Mouse (Mus musculus) inflammation-experienced regulatory T-cells, adult 6 months (primary cell): Measurements from ENCODE around the gene Rpusd1. TPM values are rescaled to one million over a fixed set of nuclear protein-coding genes. Genes with fewer than 3 reads are reported as not detected.
A peak's percentile ranks its signal among the peaks of the same experiment; 100 is the strongest.
"Not testable (repeated sequence)": the region's sequence is repeated elsewhere in the genome, so short reads cannot be mapped to it uniquely, and the experiment has no call there.

ENCODE experiments used
- ATAC-seq: one replicate; pipeline ENCODE4 v1.8.0; 2017
- polyA plus RNA-seq, 3 experiments: library from polyadenylated mRNA; unstranded; fragments of 100-300 nt; shearing (Covaris generic); gene quantifications; one replicate each; pipeline ENCODE4 v1.2.1; 2017

Rpusd1 gene
- polyA plus RNA-seq, 3 experiments from 2014 or later: 8.6 to 12.5 (median 11.2) TPM

GRCm38 (mm10) chr17:25741471-25741870 is 14.0 kb downstream of the Rpusd1 start:
- ATAC-seq: not testable (repeated sequence)

DNA sequence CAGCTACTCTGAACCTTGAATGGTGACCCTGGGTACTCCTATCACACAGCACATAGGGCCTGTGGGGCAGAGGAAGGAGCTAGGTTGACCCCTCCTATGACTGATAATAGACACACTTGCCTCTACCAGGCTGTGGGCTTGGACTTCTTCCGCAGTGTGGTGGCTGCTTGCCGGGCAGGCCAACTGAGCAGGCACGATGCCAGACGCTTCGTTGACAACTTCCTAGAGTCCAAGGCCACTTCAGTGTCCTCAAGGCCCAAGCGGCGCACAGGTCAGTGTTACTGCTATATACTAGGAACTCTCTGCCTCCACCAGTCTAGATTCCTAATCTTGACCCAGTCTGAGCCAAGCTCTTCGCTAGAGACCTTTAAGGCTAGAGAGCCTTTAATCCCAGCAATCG is 16.4 kb downstream of the Rpusd1 start:
- ATAC-seq: no peak

DNA sequence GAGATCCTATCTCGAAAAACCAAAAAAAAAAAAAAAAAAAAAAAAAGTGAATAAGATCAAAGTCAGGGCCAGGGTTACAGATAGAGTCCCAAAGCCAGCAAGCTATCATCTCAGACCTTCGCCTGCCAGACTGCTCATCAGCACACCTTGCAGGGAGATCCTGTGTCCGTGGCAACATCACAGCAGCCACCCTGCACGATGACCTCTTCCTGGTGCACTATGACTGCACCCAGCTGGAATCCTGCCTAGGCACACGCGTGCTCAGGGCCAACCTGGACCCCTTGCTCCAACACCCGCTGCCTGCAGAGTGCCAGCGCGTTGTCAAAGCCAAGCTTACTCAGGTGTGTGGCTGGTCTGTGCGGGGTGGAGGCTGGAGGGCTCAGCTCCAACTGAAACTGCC is 16.8 kb downstream of the Rpusd1 start:
- ATAC-seq: no peak

DNA sequence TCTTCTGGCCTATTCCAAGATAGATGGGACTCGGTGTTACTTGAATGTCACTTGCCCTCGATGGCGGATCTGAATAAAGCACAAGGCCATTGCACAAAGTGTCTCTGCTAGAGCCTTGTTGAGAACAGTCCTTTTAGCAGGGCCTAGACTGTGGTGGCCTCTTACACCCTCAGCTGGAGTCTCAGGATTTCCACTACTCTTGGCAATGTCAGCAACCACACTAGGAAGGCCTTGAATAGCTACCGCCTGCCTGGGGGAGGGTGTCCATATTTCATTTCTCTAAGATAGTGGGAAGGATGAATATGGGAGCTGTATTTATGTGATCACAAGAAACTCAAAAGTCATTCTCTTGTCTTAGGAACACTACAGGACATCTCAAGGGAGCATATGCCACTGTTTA is 20.8 kb downstream of the Rpusd1 start:
- no peak for ATAC-seq

GRCm38 (mm10) chr17:25749314-25749713 is 21.8 kb downstream of the Rpusd1 start:
- ATAC-seq: no peak

GRCm38 (mm10) chr17:25751446-25751845 is 24.0 kb downstream of the Rpusd1 start:
- no peak for ATAC-seq

- ATAC-seq: no peak
Measured at GRCm38 (mm10) chr17:25754241-25754640, 26.8 kb downstream of the Rpusd1 start, which contains the start of gene Msln. TSS of gene Msln (minus strand) at chr17:25754378.

- no peak for ATAC-seq
Measured at GRCm38 (mm10) chr17:25755086-25755485, 27.6 kb downstream of the Rpusd1 start.

DNA sequence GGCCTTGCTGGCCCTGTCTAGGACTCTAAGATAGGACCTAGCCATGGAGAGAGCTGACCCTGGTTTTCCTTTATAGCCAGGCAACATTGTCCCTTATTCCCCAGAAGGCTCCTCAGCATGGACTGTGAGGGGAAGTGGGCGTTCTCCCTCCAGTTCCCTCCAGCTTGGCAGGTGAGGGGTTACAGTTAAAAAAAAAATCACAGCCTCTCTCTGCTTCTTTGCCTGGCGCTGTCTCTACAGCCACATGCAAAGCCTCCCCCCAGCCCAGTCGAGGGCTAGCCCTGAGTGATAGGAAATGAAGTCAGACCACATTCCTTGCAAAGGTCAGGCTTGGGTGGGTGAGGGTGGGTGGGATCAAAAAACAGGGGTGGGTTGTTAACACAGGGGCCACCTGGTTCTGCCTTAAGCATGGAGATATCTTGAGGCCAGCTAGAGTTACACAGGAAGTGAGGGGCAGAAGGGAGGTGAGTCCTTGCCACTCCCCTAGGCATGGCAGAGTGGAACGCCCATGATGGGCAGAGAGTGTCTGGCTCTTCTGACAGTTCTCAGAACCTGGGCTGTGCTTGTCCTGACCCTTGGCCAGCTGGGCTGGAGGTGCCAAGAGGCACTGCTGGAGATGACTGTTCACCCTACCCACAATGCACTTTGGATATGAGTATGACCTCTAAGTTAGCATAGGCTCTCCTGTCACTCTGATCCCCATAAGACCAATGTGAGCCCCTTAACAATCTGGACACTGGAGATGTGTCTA is 28.3 kb downstream of the Rpusd1 start:
- ATAC-seq: no peak

- no peak for ATAC-seq
Measured at GRCm38 (mm10) chr17:25756378-25757242, 29.1 kb downstream of the Rpusd1 start.

DNA sequence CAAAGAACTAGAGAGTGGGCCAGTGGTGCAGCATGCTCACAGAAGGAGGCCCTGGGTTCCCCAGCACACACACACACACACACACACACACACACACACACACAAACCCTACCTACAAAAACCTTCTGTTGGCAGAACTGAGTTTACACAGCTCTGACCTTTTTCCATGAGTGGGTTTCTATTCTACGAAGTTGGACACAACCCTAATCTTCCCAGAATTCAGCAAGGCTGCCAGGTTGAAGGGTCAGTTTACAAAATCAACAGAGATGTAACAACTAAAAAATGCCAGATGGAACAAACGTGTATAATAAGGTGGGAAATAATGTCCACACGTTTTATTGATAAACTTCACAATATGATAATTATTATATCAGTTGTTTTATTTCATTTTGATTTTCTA is 30.2 kb downstream of the Rpusd1 start:
- no peak for ATAC-seq

GRCm38 (mm10) chr17:25760148-25760547 is 32.7 kb downstream of the Rpusd1 start:
- ATAC-seq: no peak

DNA sequence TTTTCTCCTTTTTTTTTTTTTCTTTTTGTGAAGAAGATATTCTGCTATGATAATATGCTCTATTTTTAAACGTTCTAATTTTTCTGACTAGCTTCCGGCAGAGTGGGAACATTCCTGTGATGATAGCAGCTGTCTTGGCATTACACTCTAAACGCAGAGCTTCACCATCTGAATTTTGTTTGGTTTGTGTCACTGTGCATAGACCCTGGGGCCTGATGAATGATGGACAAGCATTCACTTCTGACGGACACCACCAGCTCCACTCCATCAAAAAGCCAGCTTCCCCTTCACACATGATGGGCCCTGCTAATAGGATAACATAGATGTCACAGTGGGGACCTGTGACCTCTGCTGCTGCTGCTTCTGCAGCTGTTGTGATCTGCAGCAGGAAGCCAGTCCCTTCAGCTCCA is 34.1 kb downstream of the Rpusd1 start:
- ATAC-seq: no peak

GRCm38 (mm10) chr17:25762591-25762990 is 35.1 kb downstream of the Rpusd1 start:
- no peak for ATAC-seq

GRCm38 (mm10) chr17:25765886-25766285 is 38.4 kb downstream of the Rpusd1 start:
- no peak for ATAC-seq

DNA sequence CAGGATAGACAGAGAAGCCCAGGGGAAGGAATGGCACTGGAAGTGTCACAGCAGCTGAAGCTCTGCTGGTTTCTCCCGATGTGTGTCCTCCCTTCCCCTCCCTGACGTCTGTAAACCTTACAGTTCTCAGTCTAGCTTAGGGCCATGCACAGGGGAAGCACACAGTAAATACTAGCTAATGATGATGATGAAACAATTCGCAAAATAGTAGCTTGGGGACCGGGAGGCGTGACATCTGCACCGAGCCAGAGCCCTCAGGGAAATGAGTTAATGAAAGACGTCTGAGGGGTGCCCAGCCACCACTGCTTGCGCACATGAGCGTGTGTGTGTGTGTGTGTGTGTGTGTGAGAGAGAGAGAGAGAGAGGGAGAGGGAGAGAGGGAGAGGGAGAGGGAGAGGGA is 41.9 kb downstream of the Rpusd1 start:
- no peak for ATAC-seq

GRCm38 (mm10) chr17:25773549-25774120 is 46.2 kb downstream of the Rpusd1 start, which contains the start of gene Narfl:
TSS of gene Narfl (plus strand) at chr17:25773776.
- peak; percentile 91 for ATAC-seq

DNA sequence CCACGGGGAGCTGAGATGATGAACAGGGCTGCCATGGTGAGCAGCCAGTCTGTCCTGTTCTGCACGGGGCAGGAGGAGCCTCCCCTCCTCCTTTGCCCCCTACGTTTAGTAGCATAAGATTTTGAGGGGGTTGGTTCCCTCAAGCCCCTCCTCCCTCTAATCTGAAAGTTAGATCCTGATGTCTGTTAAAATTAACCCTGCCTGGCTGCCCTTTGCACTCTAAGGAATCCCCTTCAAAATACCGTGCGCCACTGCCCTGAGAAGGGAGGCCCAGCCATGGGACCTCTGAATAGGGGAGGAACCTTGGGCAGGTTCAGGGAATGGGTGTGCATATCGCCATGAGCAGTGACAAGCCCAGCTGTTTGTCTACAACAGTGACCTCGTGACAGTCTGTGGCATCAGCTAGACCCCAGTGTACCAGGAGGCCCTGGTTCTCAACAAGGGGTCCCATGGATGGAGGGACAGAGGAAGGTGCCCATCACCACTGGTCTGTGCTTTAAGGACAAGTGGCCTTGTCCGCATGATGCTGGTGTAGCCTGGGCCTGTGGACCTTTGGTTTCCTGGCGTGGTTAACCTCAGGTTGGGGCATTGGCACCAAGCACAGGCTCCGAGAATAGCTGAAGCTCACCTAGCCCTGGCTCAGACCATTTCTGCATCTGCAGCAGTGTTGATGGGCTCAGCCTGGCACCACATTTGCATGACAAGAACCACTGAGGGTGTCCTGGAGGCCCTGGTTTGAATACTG is 48.0 kb downstream of the Rpusd1 start:
- no peak for ATAC-seq

DNA sequence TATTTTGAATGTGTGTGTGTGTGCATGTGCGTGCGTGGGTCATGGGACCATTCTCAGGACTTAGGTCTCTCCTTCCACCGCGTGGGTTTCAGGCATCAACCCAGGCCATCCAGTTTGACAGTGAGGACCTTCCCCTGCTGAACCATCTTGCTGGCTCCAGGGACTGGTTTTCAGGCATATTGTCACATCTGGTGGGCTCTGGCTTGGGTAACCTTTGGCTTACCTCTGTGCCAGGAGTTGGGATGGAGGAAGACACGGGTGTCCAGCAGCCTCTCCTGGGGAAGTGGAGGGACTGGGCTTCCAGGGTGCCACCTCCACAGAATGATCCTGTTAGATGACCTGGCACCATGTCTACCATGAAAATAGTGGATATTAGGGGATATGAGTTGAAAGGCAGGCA is 50.5 kb downstream of the Rpusd1 start:
- no peak for ATAC-seq
